Comparison of ENCODE assay signal across 9 mouse cellular contexts in the genomic region with DNA sequence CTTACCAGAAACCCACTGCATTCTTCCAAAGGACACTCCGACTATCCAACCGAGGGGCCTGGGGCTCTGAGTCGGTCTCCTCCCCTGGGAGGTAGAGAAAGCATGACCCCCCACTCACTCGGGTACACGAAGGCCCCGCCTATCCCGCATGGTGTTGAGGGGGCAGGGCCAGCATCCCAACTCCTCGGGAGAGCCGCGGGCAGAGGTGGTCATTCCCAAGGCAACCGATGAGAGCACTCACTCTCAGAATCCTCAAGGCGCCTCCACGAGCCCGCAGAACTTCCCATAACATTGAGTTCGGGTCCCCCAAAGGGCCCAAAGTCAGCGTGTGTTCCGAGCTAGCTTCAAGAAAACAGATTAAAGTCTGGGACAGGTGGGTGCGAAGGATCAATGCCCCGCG. TPM values are rescaled to one million over a fixed set of nuclear protein-coding genes. Genes with fewer than 3 reads are reported as not detected.
DNase-seq lines count a peak whose midpoint lies in the region.
"Had no signal": no experiment of that assay in that cellular context is flagged by ENCODE, and none has a peak within 500 bp of the region (broad histone marks: within the 10 kb centered on the region; RNA-seq: fewer than 3 reads in every experiment).

No protein-coding gene starts in this region.

- H3K27me3 ChIP-seq in midbrain, embryonic 10.5 days (ENCODE audit: low read depth, poor library complexity, severe bottlenecking) = peaks cover 37% of the 10 kb centered on the region

- peak; percentile 62 to 79 for DNase-seq in adrenal gland, adult (ENCODE audit: inconsistent age in 2 of 2, low spot score in 1 of 2)
- DNase-seq in adrenal gland, adult 18-20 months (ENCODE audit: low spot score in 2 of 2) = no peak
- peak; percentile 15 to 50 for DNase-seq in thymus, adult 18-20 months
- DNase-seq in thymus, postnatal 0 days (ENCODE audit: low spot score) = no peak
- peak; percentile 20 for DNase-seq in forelimb bud, embryonic 11.5 days (ENCODE audit: low read depth, low spot score)
- DNase-seq in kidney, postnatal 4 days = peak; percentile 51 to 73
- DNase-seq in midbrain, embryonic 10.5 days (ENCODE audit: low spot score) = peak; percentile 54
- DNase-seq in yolk sac, embryonic 10.5 days (ENCODE audit: low spot score) = no peak

- peak overlapping the region; percentile 73 for H3K4me3 ChIP-seq in midbrain, embryonic 10.5 days

- WGBS in midbrain, embryonic 10.5 days = 2% methylated on average over 20 of the region's 20 CpGs

- H3K4me1 ChIP-seq in midbrain, embryonic 10.5 days = peaks cover 24% of the 10 kb centered on the region

- H3K27ac ChIP-seq in midbrain, embryonic 10.5 days (replicated peaks) = peak overlapping the region; percentile 93

- peaks cover 17% of the 10 kb centered on the region for H3K36me3 ChIP-seq in midbrain, embryonic 10.5 days

- no peaks in the 10 kb centered on the region for H3K9me3 ChIP-seq in midbrain, embryonic 10.5 days (replicated peaks)

RNA-seq across cellular contexts. Expression of gene Apobr, which starts 2.0 kb away (rescaled TPM):
- total RNA-seq in adrenal gland, adult 18-20 months (2021) = 1 to 10 TPM; 2.4 to 3.2 TPM
- polyA plus RNA-seq in thymus, postnatal 0 days (2015; fragmentation: Nextera tagmentation; extraction: Ambion mirVana) = 1.2 TPM in 2 replicates
- polyA plus RNA-seq in midbrain, embryonic 10.5 days (2016; fragmentation: Nextera tagmentation; extraction: Ambion mirVana) = 0.41 and 0.58 TPM in 2 replicates

RNA-seq across cellular contexts. Expression of gene Cln3, which starts 2.9 kb away (rescaled TPM):
- 10 to 100 TPM; 34.6 to 35.8 TPM for total RNA-seq in adrenal gland, adult 18-20 months (2021)
- 28.2 and 30.2 TPM in 2 replicates for polyA plus RNA-seq in thymus, postnatal 0 days (2015; fragmentation: Nextera tagmentation; extraction: Ambion mirVana)
- 23.8 and 32.3 TPM in 2 replicates for polyA plus RNA-seq in midbrain, embryonic 10.5 days (2016; fragmentation: Nextera tagmentation; extraction: Ambion mirVana)

RNA-seq across cellular contexts. Expression of gene Il27, which starts 12.0 kb away (rescaled TPM):
- total RNA-seq in adrenal gland, adult 18-20 months (2021) = under 1 TPM in 1 of 2 experiments, not detected in 1; 0.38 TPM
- 0.54 and 0.85 TPM in 2 replicates for polyA plus RNA-seq in thymus, postnatal 0 days (2015; fragmentation: Nextera tagmentation; extraction: Ambion mirVana)
- not detected in 2 replicates for polyA plus RNA-seq in midbrain, embryonic 10.5 days (2016; fragmentation: Nextera tagmentation; extraction: Ambion mirVana)
- polyA plus RNA-seq: frontal cortex, adult 2 months had no signal

RNA-seq across cellular contexts. Expression of gene Eif3c, which starts 16.5 kb away (rescaled TPM):
- total RNA-seq in adrenal gland, adult 18-20 months (2021) = 100 to 1,000 TPM; 199 to 243 TPM
- polyA plus RNA-seq in thymus, postnatal 0 days (2015; fragmentation: Nextera tagmentation; extraction: Ambion mirVana) = 246 and 259 TPM in 2 replicates
- 206 and 215 TPM in 2 replicates for polyA plus RNA-seq in midbrain, embryonic 10.5 days (2016; fragmentation: Nextera tagmentation; extraction: Ambion mirVana)

RNA-seq across cellular contexts. Expression of gene Nupr1, which starts 47.9 kb away (rescaled TPM):
- total RNA-seq in adrenal gland, adult 18-20 months (2021) = 10 to 100 TPM; 13.6 to 26.7 TPM
- 15.1 and 16.4 TPM in 2 replicates for polyA plus RNA-seq in thymus, postnatal 0 days (2015; fragmentation: Nextera tagmentation; extraction: Ambion mirVana)
- polyA plus RNA-seq in midbrain, embryonic 10.5 days (2016; fragmentation: Nextera tagmentation; extraction: Ambion mirVana) = 1.6 and 3.1 TPM in 2 replicates

Comparison
In these comparisons a context has a peak if more than half of its experiments do, and no peak if none do; other contexts are left out.
1. DNase-seq: peak in adrenal gland, adult (2 of 2), thymus, adult 18-20 months (2 of 2), forelimb bud, embryonic 11.5 days (single experiment), kidney, postnatal 4 days (2 of 2) and midbrain, embryonic 10.5 days (single experiment); none in adrenal gland, adult 18-20 months (0 of 2), thymus, postnatal 0 days (single experiment) and yolk sac, embryonic 10.5 days (single experiment).